Mouse (Mus musculus): Measurements from ENCODE around the gene Aspm. TPM values are rescaled to one million over a fixed set of nuclear protein-coding genes. Genes with fewer than 3 reads are reported as not detected.

The Aspm gene
- polyA plus RNA-seq, 1 experiment from 2014 or later = 20.5 TPM

Other genes with a start within 250 kb of the Aspm start
- gene Crb1, start 77.7 kb upstream of the Aspm start, polyA plus RNA-seq (2015; fragmentation: Nextera tagmentation; extraction: Ambion mirVana) = 2.5 TPM in 2 replicates
- gene Zbtb41, start 32.5 kb upstream of the Aspm start, polyA plus RNA-seq (2015; fragmentation: Nextera tagmentation; extraction: Ambion mirVana) = 13.4 and 15.7 TPM in 2 replicates
- gene F13b, start 46.9 kb downstream of the Aspm start, polyA plus RNA-seq (2015; fragmentation: Nextera tagmentation; extraction: Ambion mirVana) = not detected in 2 replicates
- not detected in 2 replicates for gene Cfhr1, start 105.5 kb downstream of the Aspm start, polyA plus RNA-seq (2015; fragmentation: Nextera tagmentation; extraction: Ambion mirVana)